Mouse (Mus musculus) left cerebral cortex, postnatal 36 days (tissue): ENCODE data around the gene Lhfp. TPM values are rescaled to one million over a fixed set of nuclear protein-coding genes. Genes with fewer than 3 reads are reported as not detected.

Source experiments
- DNase-seq, 2 experiments: peaks; one replicate each; pipeline ENCODE4 v3.0.0; 2021 to 2022; ENCODE audit warnings: low spot score in 2 of 2, mixed read lengths in 1 of 2
- intact Hi-C: fragments of 180-260 bp; cut with DNase I; formaldehyde crosslinking; loops from one replicate; pipeline ENCODE4 v1.15.1; 2025
- total RNA-seq, 2 experiments: library from RNA; stranded (reverse); gene quantifications; 2 replicates each; pipeline ENCODE4 v1.2.3; 2021

Gene Lhfp
- total RNA-seq = 10 to 100 TPM; 29.8 to 35.1 TPM

- DNase-seq = peak; percentile 79 to 83
- intact Hi-C loops = loop anchor here (2.0 to 5.0 kb wide), 3 partner anchors 123 to 281 kb away; no protein-coding TSS in a partner anchor
These were observed at the start of gene Lhfp for GRCm38 (mm10) chr3:53041411-53042239. Gene Lhfp (plus strand): TSS chr3:53041528.

GRCm38 (mm10) chr3:52993296-52993695, 48.0 kb upstream of the Lhfp start:
- no peak for DNase-seq
- intact Hi-C loops = no loop called here

DNA sequence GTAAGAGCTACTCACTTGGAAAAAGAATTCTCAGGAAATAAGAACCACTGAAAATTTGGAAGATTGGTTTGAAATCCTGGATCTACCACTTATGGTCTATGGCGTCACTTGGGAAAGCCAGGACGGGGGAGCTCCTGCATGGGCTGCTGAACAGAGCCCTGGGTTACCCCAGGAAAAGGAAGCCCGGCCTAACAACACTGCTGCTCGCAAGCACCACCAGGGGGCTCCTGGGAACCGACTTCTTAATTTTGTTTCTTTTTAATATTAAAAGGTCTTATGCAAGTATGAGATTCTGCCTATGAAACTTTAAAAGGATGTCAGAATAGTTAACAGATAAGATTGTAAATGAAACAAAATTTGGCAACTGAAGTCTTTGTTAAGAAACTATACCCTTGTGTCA, 46.7 kb upstream of the Lhfp start:
- no peak for DNase-seq
- intact Hi-C loops = no loop called here

DNA sequence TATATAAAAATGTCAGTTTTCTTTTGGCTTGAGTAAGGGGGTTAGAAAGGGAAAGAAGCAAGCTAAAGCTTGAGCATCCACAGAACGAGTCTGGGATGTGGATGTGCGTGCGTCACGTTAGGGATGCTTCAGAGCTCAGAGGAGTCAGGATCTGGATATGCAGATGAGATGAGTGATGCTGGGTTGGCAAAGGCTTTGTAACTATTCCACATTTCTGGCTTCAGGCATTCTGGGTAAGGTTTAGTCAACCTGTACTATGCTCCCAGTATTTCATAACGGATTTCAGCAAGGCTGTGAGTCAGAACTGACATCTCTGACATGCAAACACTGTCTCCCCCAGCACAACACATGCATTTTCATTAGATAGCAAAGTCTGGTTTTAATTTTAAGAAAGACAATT, 44.7 kb upstream of the Lhfp start:
- no peak for DNase-seq
- intact Hi-C loops = no loop called here

DNA sequence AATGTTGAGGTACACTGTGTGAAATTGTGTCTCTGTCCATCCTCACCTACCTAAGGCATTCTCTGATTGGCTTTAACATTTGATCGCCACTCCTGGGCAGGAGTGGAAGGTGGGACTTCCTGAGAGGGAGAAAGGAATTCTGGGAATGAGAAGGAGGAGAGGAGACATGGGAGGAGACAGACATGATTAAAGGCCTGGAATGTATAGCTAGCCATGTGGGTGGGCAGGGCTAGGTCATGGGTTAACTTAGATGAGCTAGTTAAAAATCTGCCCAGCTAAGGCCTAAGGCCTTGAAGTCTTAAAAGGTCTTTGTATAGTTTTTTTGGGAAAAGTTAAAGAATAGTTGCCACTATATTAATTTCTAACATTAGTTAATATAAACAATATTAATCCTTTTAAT, 43.9 kb upstream of the Lhfp start:
- intact Hi-C loops = no loop called here

GRCm38 (mm10) chr3:52999016-52999744, 42.1 kb upstream of the Lhfp start:
- intact Hi-C loops = no loop called here
- no peak for DNase-seq

More for the DNA sequence above, 43.9 kb upstream of the Lhfp start:
- no peak for DNase-seq

DNA sequence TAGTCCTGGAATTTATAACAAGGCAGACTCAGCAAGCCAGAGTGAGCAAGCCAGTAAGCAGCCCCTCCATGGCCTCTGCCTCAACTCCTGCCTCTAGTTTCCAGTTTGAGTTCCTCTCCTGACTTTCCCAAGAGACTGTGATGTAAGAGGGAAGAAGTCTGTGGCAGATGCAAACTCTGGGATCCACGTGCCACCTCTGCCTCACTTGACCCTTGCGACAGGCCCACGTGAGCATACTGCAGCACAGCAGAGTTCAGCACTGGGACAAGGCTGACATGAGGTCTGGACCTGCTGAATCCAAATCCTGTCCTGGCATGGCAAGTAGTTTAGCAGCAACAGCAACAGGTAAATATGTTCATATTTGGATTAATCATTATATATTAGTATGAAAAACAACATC, 41.3 kb upstream of the Lhfp start:
- DNase-seq = no peak
- intact Hi-C loops = loop anchor here (5.0 kb wide), 1 partner anchor 743 kb away; no protein-coding TSS in a partner anchor

GRCm38 (mm10) chr3:53002076-53002475, 39.3 kb upstream of the Lhfp start:
- no peak for DNase-seq
- intact Hi-C loops = loop anchor here (5.0 kb wide), 1 partner anchor 745 kb away; no protein-coding TSS in a partner anchor

GRCm38 (mm10) chr3:53004406-53005114, 36.8 kb upstream of the Lhfp start:
- DNase-seq = no peak
- intact Hi-C loops = loop anchor here (5.0 kb wide), 1 partner anchor 747 kb away; no protein-coding TSS in a partner anchor

DNA sequence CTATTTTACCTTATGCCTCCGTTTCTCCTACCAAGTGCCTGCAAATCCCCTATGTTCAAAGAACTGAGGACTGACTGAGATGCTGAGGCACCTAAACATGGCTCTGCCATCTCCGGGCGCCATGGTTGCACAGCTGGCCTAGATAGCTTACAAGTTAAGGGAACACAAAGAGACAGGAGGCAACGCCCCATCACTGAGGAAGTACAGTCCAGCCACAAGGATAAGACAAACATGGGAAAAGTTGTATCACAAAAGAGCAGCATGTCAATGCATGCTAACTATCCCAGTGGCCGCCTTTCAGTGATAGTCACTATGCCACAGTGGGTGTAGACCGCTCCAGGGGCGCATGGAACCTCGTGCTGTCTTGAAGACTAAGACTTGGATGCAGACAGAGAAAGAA, 33.9 kb upstream of the Lhfp start:
- no peak for DNase-seq
- intact Hi-C loops = no loop called here

DNA sequence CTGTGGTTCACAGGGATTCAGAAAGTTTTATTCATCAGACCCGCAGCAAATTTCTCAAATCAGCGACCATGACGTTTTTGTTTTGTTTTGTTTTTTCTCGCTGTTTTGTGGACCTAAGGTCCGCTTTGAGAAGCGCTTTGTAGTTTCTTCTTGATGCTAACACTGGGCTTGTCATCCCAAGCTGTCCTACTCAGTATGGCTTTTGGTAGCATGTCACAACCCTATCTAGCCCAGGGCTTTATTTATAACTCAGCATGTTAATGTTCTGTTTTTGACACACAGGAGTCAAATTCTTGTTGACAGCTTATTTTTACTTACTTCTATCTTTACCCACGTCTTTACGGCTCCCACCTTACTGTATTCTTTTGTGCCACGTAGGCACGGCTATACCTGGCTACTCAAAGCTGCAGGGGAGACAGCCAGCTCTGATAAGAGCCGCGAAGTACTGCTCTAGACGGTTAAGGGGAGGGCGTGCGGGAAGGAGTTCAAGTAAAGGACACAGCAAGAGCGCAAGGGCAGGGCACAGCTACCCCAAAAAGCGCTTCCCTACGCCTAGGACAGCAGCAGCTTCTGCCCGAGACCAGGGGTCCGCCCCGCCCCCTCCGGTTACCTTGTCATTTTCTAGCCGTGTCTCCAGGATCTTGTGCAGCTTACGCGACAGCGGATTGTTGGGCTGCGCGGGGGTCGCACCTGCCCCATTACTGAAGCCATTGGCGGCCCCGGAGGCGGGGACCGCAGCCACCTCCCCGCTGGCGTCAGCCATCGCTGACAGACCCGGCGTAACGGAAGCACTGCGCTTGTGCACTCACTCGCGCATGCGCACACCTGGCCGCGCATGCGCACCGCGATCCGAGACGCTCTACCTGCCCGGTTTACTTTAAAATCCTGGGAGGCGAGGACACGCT, 24.6 kb upstream of the Lhfp start, which contains the start of gene Cog6:
Gene Cog6, minus strand, starts transcription at position 802 of the 905 bp plus-strand sequence.
- peak; percentile 81 to 84 for DNase-seq
- intact Hi-C loops = no loop called here

DNA sequence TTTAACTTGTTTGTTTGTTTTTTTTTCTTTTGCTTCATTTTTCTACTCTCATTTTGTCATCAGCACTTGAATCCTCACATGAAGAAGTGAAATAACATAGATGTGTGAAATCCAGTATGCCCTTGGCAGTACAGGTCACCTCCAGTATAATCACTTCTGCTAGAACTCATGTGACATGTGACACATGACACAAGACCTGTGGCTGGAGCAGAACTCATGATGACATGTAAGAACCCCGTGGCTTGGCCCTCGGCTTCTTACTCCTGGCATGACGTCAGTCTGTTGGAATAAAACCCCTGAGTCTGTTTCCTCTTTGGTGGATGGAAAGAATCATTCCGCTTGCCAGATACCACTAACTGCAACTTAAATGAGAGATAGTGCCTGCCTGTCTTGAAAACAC, 14.0 kb upstream of the Lhfp start:
- intact Hi-C loops = no loop called here

DNA sequence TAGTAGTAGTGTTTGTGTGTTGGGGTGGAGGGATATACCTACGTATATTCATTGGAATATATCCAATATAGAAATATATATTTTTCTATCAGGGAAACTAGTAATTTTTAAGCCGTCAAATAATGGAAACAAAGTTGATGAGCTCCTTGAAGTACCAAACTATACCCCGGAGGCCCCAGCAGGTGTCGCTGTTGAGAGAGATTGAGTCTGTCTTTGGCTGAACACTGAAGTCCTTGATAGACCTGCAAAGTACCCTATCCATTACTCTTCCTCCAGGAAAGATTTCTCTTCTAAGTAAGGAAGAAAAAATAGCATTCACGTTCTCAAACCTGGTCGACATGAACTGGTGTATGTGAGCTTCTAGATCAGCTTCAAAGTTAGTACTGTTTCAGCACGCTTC, 12.3 kb upstream of the Lhfp start:
- intact Hi-C loops = no loop called here
- DNase-seq = peak; percentile 52 to 68

More for the DNA sequence above, 14.0 kb upstream of the Lhfp start:
- DNase-seq = no peak

GRCm38 (mm10) chr3:53031586-53031985, 9.7 kb upstream of the Lhfp start:
- intact Hi-C loops = no loop called here
- DNase-seq = no peak

GRCm38 (mm10) chr3:53032432-53032831, 8.9 kb upstream of the Lhfp start:
- DNase-seq = no peak
- intact Hi-C loops = no loop called here

DNA sequence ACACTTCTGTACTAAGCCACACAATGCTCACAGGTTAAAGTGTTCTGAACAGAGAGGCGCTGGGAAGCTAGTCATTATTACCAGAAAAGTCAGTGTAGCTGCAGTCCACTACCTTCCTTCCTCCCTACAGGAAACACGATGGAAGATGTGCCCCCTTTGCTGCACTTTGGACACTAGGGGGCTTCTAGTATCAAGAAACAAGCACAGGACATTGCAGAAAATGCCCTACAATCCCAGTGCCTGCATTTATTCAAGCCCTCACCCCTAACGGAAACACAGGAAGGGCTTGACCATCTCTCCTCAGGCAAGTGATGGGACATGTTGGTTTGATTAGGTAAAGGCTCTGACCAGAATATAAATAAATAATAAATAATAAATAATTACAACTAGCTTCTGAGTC, 7.9 kb upstream of the Lhfp start:
- DNase-seq = no peak
- intact Hi-C loops = no loop called here

DNA sequence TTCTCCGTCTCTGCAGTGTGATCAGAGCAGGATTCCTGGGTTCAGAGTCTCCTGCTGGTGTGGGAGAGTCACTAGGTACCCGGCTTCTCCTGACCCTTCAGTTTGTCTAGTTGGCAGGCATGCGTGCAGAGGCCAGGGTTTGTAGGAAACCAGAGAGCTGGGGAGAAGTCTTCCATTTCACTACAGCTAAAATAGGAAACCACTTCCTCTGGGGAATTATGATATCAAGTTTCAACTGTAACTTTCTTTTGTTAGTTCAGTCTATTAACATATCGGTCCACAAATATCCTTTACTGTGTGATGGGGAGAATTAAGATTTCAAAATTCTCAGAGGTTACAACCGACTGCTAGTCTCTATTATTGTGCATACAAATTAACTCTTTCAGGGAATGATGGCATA, 5.3 kb upstream of the Lhfp start:
- no peak for DNase-seq
- intact Hi-C loops = no loop called here

GRCm38 (mm10) chr3:53036941-53037340, 4.4 kb upstream of the Lhfp start:
- intact Hi-C loops = no loop called here
- DNase-seq = no peak

GRCm38 (mm10) chr3:53038913-53039312, 2.4 kb upstream of the Lhfp start:
- DNase-seq = no peak
- intact Hi-C loops = no loop called here
